Mouse (Mus musculus): ENCODE measurements around the gene Maff.

Gene Maff

GRCm38 (mm10) chr15:79400134-79400974, 53.9 kb downstream of the Maff start:
- DNase-seq = no peak

- DNase-seq = no peak
These were observed 54.5 kb downstream of the Maff start for GRCm38 (mm10) chr15:79400975-79401365.

- DNase-seq = peak; percentile 45
These were observed 55.8 kb downstream of the Maff start for GRCm38 (mm10) chr15:79402176-79402575.

- peak; percentile 92 for DNase-seq
These were observed 56.7 kb downstream of the Maff start, which contains the start of gene Tmem184b for GRCm38 (mm10) chr15:79402836-79403762. Tmem184b (minus strand) TSS chr15:79403569.

GRCm38 (mm10) chr15:79403763-79404210, 57.4 kb downstream of the Maff start:
- no peak for DNase-seq

- no peak for DNase-seq
These were observed 57.9 kb downstream of the Maff start for GRCm38 (mm10) chr15:79404277-79404676.

GRCm38 (mm10) chr15:79406564-79406963, 60.1 kb downstream of the Maff start:
- DNase-seq = peak; percentile 50
